Mouse (Mus musculus) mature B cell (primary cell): ENCODE measurements around the gene Dennd1c.

Experiments used
- in situ Hi-C: fragments of 300-500 bp; cut with MboI; formaldehyde crosslinking; loops from 2 replicates; pipeline ENCODE4 v1.14.3; 2019

Dennd1c gene

DNA sequence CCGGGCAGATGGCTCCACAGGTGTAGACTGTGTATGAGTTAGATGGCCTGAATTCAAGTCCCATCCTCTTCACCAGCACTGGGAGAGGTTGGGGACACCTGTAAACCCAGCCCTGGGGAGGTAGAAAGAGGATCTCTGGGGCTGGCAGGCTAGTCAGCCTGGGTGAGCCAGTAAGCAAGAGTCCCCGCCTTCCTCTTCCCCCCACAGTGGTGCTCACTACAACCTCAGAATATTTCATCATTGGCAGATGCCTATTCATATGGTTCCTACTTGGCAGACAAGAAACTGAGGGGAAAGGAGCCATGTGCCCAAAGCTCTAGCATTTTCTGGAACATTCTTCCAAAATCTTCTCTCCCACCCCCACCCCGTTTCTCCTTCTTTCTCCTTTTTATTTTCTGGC is 29.5 kb downstream of the Dennd1c start:
- in situ Hi-C loops, result no loop called here

DNA sequence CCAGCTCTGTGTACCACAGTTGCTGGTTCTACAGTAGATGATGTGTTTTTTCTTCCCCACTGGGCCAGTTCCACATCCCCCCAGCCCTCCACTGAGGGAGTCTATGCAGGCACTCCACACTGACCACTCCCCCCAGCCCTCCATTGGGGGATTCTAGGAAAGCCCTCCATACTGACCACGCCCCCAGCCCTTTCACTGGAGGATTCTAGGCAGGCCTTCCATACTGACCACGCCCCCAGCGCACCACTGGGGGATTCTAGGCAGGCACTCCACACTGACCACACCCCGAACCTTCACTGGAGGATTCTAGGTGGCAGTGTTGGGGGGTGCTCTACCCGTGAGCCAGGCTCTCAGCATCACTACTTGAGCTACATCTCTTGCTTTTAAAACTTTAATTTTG is 30.9 kb downstream of the Dennd1c start:
- in situ Hi-C loops, result no loop called here

DNA sequence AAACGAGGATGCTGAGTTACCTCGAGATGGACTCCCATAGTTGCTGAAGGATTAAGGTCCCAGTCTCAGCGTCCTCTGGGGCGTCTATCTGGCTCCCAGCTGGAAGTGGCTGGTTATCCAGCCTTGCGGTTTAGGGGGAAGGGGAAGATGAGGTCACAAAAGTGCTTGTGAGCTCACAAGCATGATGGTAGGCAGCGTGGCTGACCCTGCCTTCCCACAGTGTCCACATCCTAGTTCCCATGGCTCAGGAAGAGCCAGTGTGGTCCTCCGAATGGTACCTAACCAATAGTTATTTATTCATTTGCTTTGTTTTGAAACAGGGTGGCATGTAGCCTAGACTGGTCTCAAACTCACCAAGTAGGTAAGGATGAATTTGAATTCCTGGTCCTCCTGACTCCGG is 36.8 kb downstream of the Dennd1c start, which contains the start of gene Slc25a41:
TSS of gene Slc25a41 (minus strand) at position 101 of the 400 bp plus-strand sequence.
- in situ Hi-C loops, result no loop called here

DNA sequence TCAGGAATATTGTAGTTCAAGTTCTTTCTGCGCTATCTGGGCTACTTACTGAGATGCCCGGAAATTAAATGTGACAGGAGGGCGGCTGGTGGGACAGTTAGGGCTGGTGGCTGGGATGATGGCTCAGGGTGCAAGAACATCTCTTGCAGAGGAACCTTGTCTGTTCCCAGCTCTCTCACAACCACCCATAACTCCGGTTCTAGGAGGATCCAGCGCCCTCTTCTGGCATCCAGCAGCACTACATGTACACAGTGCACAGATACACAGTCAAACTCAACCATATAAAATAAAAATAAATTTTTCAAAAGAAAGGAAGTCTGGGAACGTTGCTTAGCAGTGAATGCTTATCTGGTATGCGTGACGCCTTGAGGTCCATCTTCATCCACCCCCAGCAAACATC is 39.3 kb downstream of the Dennd1c start:
- in situ Hi-C loops, result no loop called here

DNA sequence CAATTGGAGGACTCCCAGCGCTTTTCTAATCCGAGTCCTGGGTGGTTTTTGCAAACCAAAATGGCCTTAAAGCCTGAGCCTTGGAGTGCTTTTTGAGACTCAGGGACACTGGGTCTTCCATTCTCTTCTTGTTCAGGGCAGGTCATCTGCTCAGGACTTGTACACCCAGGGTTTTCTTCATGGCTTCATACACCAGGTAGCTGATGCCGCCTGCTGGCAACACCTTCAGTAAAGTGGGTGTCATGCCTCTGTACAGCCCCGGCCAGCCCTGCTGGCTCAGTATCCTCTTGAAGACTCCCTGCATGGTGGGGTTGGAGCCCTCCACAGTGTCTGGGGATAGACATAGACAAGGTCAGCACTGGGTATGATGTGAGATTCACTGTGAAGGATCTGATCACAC is 45.5 kb downstream of the Dennd1c start:
- in situ Hi-C loops, result no loop called here

DNA sequence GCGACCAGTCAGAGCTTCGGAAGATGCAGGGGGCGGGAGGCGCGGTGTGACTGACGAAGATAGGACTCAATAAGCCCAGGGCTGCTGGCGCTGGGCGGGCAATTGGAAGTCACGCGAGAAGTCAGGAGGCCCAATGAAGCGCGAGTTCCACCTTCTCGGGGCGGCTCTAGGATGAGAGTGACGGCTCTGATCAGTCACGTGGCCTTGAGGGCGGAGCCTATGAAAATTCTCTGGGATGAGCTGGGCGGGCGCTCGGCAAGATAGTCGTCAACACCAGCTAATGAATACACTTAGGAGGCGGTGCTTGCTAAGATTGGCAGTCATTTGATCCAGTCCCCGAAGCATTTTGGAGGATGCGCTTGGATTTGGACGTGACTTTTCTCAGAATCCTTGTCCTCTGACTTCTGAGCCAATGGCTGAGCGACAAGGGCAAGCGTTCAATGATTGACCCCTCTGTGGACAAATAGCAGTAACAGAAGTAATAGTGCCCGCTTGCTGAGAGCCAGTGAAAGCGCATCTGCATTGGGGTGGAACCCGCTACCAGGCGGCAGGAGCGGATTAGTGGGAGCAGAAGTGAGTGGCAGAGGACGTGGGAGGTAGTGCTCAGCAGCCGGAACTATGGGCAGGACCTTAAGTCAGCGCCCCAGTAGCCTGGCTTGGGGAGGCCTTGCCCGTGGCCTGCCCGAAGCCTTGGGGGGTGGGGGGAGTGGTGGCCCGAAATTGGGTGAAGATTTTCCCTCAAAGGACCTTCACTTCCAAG is 46.5 kb downstream of the Dennd1c start:
- in situ Hi-C loops, result no loop called here

DNA sequence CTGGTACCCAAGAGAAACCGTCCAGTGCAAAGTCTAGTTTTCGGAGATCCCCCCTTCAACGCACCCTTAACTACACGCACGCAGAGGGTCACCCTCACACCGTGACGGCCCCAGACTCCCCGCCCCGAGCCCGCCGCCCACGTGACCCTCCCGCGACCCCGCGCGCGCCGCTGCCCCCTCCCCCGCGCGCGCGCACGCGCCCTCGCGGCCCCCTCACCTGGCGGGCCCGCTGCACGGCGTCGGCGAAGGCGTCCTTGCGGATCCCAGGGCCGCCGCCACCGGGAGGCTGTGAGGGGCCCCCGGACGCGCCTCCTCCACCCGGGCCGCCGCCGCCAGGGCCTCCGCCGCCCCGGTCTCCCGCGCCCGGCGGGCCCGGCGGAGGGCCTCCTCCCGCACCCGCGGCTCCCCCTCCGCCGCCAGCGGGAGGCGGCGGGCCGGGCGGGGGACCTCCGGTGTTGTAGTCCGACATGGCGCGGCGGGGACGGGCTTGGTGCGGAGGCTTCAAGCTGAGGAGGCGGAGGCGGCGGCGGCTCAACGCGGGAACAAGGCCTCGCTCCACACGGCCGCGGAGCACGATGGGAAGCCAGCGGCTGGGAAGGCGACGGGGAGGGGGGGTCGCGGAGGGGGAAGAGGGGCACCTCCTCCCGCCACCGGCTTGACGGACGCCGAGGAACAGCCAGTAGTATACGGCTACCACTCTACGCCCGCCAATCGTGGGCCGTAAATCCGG is 47.2 kb downstream of the Dennd1c start, which contains the start of gene Khsrp:
TSS of gene Khsrp (minus strand) at position 592 of the 730 bp plus-strand sequence.
- in situ Hi-C loops, result no loop called here

DNA sequence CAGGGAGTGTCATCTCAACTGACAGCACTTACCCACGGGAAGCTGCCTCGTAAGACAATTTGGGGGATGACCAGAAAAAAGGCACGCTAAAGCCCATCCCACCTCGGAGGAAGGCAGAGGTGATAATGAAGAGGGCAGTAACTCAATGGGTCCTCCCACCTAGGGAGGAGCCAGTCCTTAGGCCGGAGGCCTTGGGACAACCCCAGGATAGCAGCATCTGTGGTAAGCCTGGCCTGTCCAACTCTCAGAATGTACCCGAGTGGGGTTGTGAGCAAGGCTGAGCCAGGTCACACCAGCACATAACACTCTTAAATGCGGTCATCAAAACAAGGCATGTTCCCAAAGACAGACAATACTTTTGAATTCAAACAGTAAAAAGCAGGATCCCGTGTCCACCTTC is 48.6 kb downstream of the Dennd1c start:
- in situ Hi-C loops, result no loop called here

DNA sequence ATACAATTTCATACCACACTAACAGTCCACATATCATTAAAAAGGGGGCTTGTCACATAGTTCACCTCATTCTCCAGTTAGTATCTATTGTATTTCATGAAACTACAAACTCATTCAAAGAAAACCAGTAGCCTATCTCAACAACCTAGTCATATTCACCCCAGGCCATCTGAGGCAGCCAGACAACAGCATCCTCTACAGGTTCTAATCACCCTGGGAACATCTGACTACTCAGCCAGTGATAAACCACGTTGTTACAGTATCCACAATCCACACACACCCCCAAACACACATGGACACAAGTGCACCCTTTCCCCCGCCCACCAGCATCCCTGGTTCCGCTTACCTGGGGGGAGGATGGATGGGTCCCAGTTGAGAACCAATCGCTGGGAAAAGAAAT is 50.8 kb downstream of the Dennd1c start:
- in situ Hi-C loops, result no loop called here

DNA sequence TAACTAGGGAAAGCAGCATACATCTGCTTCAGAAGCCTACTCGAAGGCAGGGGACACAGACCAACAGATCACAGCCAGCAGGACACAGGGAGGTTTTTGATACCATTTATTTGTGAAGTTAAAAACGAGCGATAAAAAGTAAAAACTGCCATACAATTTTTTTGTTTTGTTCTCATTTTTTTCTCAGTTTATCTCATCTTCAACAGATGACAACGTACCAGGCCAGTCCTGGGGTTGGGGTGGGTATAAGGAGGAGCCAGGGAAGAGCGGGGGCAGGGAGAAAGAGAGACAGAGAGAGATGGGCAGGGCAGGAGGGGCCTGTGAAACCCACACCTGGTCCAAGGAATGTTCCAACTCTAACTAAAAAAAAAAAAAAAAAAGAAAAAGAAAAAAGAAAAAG is 57.4 kb downstream of the Dennd1c start:
- in situ Hi-C loops, result no loop called here

DNA sequence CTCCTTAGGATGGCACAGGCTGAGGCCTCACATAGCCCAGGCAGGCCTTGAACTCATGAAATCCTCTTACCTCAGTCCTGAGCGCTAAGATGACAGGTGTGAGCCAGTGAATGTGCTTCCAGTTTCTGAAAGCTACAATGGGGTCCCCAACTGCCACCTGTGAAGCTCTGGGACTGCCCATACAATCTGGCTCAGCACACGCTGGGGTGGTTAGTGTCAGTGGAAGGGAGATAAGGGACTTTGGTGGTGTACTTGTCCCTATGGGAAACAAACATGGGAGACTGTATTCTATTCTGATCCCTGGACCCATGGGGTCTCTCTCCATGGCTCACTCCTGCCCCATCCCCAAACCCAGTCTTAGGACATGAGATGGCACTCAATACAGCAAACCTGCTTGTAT is 58.6 kb downstream of the Dennd1c start:
- in situ Hi-C loops, result no loop called here
